Mouse (Mus musculus): ENCODE data around the gene Asf1b.
A peak's percentile ranks its signal among the peaks of the same experiment; 100 is the strongest.
"Not testable (repeated sequence)": the region's sequence is repeated elsewhere in the genome, so short reads cannot be mapped to it uniquely, and the experiment has no call there.

The Asf1b gene

DNA sequence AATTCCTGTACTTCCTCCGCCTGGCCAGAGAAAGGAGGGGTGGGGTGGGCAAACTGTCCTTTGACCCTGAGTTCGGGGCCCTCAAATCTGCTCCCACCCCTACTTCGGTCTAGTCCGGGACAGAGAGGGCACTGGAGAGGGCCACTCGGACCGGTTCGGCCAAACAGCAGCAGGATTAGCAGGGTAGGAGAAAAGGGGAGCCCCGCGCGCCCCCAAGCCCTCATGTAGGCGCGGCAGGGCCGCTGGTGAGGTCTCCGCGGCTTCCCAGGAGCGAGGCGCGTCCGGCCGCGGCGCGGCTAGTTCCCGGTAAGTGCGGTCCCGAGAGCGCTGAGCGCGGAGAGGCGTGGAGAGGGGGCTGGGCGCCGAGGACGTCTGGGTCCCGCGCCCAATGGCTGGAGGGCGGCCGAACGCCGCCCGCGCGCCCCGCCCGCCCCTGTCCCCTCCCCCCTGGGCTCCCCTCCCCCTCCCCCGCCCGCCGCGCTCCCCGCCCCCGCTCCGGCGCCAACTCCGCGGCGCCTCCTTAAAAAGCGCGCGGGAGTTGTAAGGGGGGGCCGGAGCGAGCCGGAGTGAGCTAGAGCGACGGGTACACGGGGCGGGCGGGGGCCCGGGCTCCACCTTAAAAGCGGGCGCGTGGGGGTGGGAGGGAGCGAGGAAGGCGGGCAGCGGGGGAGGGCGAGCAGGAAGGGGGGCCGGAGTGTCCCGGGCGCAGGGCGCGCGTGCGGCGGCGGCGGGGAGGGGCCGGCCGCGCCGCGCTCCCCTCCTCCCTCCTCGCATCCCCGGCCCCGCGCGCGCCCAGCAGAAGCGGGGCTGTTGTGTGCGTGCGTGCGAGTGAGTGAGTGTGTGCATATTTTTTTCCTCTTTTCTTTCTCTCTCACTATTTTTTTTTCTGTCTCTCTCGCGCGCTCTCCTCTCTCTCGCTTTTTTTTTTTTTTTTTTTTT lies 41.5 kb downstream of the Asf1b start:
- peak; percentile 81 for DNase-seq (ENCODE audit: low read depth, low spot score)

DNA sequence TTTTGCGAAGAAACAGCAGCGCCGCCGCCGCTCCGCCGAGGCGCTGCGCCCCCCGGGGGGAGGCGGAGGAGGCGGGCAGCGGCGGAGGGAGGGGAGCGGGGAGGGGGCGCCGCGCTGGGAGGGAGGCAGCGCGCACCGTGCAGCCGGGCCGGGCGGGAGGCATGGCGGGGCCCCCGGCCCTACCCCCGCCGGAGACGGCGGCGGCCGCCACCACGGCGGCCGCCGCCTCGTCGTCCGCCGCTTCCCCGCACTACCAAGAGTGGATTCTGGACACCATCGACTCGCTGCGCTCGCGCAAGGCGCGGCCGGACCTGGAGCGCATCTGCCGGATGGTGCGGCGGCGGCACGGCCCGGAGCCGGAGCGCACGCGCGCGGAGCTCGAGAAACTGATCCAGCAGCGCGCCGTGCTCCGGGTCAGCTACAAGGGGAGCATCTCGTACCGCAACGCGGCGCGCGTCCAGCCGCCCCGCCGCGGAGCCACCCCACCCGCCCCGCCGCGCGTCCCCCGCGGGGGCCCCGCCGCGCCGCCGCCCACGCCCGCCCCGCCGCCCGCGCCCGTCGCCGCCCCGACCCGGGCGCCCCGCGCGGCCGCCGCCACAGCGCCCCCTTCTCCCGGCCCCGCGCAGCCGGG lies 42.3 kb downstream of the Asf1b start, which contains the start of gene Samd1:
Gene Samd1 (plus strand): TSS at position 162 of the 631 bp plus-strand sequence.
- DNase-seq (ENCODE audit: low read depth, low spot score) = no peak

DNA sequence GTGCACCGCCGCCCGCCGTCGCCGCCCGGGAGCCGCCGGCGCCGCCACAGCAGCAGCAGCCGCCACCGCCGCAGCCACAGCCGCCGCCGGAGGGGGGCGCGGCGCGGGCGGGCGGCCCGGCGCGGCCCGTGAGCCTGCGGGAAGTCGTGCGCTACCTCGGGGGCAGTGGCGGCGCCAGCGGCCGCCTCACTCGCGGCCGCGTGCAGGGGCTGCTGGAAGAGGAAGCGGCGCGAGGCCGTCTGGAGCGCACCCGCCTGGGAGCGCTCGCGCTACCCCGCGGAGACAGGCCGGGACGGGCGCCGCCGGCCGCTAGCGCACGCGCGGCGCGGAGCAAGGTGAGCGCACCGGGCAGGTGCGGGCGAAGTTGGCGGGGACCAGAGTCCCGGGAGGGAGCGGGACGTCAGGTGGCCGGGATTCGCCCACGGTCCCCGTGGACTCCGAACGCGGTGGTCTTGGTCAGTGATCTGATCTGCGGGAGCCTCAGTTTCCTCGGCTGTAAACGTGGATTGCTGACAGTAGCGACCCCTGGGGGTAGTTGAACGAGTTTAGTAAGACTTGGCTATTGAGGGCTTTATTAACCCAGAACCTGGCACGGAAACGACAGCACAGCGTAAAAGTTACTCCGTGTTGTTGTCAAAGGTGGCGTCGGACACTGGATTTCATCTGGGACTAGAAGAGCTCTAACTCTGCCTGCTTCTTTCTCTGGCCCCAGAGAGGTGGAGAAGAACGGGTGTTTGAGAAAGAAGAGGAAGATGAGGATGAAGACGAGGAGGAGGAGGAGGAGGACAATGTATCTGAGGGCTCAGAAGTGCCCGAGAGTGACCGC lies 43.1 kb downstream of the Asf1b start:
- DNase-seq (ENCODE audit: low read depth, low spot score) = peak; percentile 70

DNA sequence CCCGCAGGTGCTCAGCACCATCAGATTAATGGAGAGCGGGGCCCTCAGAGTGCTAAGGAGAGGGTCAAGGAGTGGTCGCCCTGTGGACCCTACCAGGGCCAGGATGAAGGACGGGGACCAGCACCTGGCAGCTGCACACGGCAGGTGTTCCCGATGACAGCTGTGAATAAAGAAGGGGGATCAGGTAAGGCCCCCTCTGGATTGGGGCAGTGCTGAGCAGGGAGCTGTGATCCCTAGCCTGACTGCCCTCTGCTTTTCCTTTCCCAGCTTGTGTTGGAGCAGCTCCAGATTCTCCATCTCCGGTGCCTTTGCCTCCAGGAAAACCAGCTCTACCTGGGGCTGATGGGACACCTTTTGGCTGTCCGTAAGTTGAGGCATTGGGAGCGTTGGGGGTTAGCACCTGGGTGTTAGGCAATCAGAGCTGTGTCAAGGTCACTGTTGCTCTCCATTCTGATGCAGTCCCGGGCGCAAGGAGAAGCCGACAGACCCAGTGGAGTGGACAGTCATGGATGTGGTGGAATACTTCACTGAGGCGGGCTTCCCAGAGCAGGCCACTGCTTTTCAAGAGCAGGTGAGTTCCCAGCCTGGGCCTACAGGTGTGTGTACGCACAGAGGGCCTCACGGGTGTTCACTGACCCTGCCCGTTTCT lies 43.9 kb downstream of the Asf1b start:
- DNase-seq (ENCODE audit: low read depth, low spot score) = no peak

DNA sequence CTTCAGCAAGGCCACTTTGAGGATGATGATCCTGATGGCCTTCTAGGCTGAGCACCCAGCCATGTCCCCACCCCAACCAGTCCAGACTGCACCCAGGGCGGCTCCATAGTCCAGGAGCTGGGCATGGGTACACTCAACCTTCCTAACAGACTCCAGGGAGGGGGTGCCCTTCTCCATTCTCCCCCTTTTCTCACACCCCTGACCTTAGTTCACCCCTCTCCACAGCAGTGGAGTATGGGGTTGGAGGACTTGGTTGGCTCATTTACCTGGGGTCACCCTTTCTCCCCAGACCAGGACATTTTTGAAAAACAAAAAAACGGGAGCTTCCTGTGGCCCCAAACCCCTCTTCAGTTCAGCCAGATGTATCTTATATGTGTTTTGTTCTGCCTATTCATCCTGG lies 44.5 kb downstream of the Asf1b start:
- DNase-seq (ENCODE audit: low read depth, low spot score) = no peak

DNA sequence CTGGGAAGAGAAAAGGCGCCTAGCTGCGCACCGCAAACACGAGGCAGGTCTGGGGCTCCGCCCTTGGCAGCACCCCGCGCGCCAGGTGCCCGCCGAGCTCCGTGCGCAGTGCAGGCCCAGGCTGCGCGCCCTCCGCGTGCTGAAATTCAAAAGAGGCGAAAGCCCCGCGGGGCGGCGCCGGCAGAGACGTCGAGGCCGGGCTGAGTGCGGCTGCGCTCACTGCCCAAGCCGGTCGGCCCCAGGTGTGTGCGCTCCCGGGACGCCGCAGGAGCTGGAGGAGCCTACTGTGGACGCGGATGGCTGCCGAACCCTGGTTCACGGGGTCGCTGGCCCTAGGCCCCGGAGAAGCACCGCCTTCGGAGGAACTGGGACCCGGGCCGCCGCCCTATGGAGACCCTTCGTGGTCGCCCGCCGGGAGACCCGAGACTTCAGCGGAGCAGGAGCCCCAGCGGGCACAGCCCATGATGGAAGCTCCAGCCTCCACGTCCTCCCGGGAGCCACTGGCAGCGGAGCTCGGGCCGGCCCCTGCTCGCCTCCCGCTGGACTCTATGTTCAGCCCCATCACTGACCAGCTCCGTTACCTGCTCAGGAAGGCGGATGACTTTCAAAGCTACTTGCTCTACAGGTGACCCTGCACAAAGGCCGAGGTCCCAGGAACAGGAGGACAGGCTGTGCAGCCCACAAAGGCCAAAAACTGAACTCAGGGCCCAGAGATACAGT lies 46.1 kb downstream of the Asf1b start, which contains the start of gene 1700067K01Rik:
Gene 1700067K01Rik (plus strand): TSS at position 222 of the 720 bp plus-strand sequence.
- DNase-seq (ENCODE audit: low read depth, low spot score) = no peak

DNA sequence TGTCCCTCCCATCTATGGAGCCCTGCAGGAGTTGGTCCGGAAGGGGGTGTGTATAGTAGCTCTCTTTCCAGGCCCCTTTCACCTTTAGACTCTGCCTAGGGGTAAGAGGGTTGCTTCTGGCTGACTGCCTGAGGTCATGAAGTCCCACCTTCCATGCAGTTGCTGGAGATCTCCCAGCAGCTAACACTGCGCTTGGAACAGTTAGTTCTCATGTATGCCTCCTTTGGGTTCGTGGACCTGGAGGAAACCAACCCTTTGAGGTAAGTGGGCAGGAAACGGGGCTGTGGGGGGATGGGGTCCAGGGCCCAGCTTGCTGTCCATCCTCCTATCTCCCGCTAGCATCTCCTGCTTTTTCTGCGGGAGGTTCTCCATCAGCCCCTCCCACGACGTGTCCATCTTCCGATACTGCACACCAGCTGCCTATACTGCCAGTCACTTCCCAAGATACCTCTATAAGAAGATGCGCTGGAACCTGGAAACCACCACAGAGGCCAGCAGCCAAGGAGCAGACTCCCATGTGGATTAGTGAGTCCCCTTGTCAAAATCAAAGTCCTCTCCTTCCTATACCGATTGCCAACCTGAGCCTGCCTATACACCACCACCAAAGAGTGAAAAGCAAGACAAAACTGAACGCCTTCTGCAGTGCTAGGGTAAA lies 47.8 kb downstream of the Asf1b start:
- no peak for DNase-seq (ENCODE audit: low read depth, low spot score)

DNA sequence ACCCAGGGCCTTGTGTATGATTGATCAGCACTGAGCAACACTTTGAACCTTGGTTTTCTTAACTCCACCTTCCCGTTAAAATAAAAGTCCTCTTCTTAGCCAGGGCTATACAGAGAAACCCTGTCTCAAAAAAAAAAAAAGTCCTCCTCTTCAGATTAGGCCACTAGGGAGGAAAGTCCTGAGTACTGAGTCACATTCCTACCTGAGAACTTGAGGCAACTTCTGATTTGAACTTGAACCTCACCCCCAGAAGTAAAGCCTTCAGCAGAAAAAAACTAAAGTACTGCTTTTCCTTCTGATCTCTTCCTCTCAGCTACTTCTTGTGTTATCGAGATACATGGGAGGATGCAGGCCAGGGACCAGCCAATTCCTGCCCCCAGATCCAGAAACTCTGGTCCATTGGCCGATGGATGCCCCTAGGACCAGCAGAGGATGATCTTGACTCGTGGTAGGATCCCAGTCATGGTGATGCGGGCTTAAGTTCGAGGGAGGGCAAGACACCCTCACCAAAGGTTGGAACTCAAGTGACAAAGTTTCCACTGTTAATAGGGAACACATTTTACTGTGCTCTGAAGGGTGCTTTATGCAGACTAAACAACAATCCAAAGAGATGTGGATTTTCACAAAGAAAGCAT lies 48.4 kb downstream of the Asf1b start:
- no peak for DNase-seq (ENCODE audit: low read depth, low spot score)

DNA sequence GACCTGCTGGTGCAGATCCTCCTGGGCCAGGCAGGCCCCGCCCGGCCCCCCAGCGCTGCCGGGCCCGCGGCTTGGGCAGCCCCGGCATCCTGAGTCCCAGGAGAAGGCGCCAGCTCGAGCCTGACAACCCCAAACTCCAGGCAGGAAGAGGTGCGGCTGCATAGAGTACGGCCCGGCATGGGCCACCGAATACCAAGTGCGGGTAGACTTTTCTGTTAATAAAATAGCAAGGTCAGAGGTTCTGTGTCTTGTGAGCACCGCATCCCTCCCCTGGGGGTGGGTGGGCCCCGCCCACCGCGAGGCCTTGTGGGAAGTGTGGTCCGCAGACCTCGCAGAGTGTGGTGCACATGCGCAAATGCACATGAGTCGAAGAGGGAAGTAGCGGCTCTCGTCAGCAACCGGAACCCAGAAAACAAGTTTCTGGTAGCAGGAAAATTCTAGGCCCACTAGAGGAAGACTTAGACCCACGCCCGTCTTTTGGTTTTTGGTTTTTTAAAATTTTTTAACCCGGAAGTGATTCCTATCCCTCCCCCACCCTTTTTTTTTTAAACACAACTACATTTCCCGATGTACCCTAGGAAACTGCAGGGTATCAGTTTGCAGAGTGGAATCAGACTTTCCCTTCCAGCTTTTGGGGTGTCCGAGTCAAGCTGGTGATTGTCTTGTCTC lies 49.4 kb downstream of the Asf1b start:
- DNase-seq (ENCODE audit: low read depth, low spot score) = peak; percentile 95

DNA sequence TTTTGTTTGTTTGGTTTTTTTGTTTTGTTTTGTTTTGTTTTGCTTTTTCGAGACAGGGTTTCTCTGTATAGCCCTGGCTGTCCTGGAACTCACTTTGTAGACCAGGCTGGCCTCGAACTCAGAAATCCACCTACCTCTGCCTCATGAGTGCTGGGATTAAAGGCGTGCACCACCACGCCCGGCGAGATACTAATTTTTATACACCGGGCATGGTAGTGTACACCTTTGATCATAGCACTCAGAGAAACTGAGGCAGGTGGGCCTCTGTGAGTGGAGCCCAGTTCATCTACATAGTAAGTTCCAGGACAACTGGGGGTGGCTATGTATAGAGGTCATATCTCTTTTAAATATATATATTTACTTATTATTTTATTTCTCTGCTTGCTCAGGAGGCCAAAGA lies 50.2 kb downstream of the Asf1b start:
- DNase-seq (ENCODE audit: low read depth, low spot score) = not testable (repeated sequence)

DNA sequence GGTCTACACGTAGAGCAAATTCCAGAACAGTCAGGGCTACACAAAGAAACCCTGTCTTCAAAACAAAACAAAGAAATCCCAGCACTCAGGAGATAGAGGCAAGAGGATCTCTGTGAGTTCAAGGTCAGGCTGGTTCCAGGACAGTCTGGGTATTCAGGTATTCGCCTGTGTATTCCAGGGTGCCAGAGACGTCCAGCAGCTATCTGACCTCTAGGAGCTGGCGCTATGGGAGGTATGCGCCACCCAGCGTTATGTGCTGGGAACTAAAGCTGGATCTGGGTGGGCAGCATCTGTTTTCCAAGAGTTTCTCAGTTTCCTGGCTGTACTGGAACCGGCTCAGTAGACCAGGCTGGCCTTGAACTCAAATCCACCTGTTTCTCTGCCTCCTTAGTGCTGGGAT lies 53.1 kb downstream of the Asf1b start:
- no peak for DNase-seq (ENCODE audit: low read depth, low spot score)

DNA sequence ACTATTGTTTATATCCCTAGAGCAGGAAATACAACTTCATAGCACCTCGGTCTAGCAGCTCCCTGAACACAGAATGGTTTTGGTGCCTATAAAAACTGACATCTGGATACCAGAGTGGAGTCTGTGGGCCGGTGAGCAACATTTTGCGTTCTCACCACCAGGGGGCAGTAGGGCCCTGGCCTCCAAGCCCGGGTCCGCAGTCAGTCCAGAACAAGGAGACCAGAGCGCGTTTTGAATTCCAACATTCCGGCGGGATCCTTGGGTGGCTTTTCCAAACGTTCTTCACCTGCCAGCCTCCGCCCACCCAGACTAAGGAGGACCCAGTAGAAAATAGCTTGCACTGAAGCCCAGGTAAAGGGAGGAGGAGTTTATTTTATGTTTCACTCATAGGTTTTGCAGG lies 54.6 kb downstream of the Asf1b start:
- peak; percentile 93 for DNase-seq (ENCODE audit: low read depth, low spot score)

DNA sequence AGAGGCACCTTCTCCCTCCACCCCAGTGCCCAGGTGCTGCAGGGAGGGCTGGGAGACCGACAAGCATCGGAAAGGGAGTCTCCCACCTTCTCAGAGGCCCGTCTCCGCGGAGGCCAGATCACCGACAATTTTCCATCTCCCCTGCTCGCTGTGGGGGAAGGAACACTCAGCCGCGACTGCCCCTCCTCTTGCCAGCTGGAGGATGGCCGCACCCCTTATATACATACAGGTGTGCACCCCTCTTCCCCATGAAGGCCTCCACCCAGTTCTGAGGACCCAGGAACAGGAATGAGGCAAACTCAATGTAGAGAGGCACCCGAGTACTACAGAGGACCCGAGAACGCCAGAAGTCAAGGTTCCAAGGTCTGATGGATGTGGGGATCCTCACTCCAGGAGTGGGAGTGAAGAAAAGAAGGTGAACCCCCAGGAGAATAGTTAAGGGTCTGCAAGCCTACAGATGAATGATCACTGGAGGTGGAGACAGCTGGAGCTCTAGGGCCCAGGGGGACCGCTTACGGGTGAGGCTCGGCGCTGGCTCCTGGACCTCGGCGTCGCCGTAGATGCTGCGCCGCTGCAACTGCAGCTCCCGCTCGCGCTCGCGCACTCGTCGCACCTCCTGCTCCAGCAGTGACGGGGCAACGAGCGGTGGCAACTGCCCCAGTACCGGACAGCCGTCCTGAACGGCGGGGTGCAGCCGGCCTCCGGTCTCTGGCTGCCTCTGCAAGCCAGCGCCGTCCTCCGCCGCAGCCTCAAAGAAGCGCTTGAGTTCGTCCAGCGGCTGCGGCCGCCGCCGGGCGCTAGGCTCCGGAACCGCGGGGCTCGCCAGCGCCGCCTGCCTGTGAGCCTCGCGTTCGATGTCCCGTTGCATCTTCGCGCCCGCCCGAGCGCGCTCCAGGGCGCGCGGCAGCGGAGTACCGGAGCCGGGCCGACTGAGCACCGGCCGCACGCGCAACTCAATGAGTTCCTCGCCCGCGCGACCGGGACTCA lies 55.6 kb downstream of the Asf1b start:
- no peak for DNase-seq (ENCODE audit: low read depth, low spot score)

DNA sequence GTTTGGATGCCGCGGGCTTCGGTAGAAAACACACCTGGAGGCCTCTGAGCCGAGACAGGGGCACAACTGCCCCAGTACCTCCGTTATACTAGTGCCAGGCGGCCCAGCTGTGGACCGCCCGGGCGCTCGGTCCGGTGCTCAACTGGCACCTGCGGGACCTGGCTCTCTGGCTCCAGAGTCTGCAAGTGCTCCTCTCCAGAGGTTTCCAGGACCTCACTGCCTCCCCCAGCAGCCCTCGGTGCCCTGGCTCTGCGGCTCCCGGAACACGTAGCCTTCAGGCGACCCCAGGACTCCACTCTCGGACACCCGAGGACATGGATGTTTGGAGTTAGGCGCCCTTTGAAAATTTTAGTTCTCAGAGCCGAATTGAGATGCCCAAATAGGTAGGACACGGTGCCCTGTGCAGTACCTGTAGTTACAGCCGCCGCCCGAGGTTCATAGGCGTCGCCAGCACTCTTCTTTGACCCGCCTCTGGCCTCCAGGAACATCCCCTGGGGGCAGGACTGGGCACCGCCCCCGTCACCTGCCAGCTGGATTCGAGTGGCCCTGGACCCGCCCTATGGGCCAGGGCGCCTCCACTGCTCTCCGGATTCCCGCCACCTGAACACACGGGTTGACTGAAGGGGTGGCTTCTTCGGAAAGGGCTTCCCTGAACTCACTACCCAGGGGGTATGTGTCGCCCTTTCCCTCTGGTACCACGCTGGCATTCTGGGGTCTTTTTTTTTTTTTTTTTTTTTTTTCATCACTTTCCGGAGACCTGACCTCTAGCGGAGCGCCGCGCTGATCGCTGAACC lies 56.6 kb downstream of the Asf1b start, which contains the start of gene 2210011C24Rik:
Gene 2210011C24Rik (minus strand): TSS at position 467 of the 794 bp plus-strand sequence.
- DNase-seq (ENCODE audit: low read depth, low spot score) = no peak

DNA sequence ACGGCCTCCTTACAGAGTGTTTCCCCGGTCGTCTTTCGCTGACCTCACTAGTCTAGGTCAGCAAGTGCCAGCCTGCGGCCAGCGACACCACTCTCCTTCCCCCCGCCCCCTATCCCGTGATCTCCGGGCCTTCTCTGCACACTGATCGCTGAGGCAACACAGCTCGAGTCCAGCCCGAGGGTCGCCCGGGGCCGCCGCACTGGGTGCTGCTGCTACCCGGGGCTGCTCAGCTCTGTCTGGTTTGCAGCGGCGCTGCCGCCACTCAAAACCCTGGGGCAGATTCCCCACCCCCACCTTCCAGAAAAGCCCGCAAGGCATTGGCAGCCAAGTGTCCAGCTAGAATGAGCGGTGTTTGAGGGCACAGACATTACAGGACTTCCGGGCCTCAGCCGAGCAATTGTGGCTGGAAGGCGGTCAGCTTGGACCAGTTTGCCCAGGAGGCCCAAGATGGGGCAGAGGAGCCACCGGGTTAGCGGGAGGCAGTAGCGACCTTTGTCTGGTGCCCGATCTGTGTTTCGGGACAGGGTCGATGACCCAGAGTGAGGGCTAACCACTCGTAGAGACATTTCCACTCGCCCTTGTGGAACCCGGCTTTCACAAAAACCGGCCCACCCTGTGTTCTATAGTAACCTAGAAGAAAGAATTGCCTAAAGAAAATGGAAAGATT lies 57.3 kb downstream of the Asf1b start:
- no peak for DNase-seq (ENCODE audit: low read depth, low spot score)

DNA sequence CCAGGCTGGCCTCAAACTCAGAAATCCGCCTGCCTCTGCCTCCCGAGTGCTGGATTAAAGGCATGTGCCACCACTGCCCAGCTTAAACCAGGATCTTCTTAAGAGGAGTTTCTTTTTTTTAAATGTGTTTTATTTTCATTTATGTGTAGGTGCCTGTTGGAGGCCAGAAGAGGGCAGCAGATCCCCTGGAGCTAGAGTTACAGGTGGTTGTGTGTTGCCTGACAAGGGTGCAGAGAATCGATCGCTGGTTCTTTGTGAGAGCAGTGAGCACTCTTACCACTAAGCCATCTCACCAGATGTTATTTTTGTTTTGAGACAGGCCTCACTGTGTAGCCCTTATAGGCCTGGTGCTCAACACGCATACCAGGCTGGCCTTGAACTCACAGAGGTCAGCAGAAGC lies 60.5 kb downstream of the Asf1b start:
- no peak for DNase-seq (ENCODE audit: low read depth, low spot score)
